Mouse (Mus musculus) retina, adult 2 months (tissue): Measurements from ENCODE around the gene Rps6ka5.

Source experiments
- DNase-seq: peaks from one replicate; pipeline ENCODE4 v3.0.0-alpha.2; 2012; ENCODE audit warnings: low read depth, low spot score

Rps6ka5 gene

GRCm38 (mm10) chr12:100531740-100532139, 195.0 kb downstream of the Rps6ka5 start:
- no peak for DNase-seq

GRCm38 (mm10) chr12:100530871-100531270, 195.9 kb downstream of the Rps6ka5 start:
- no peak for DNase-seq

GRCm38 (mm10) chr12:100529651-100530050, 197.1 kb downstream of the Rps6ka5 start:
- DNase-seq = no peak

- DNase-seq = no peak
Observed at GRCm38 (mm10) chr12:100529172-100529571, 197.6 kb downstream of the Rps6ka5 start.

GRCm38 (mm10) chr12:100528246-100528645, 198.5 kb downstream of the Rps6ka5 start:
- no peak for DNase-seq

- DNase-seq = peak; percentile 65
Observed at GRCm38 (mm10) chr12:100527753-100528152, 199.0 kb downstream of the Rps6ka5 start.

GRCm38 (mm10) chr12:100527241-100527640, 199.5 kb downstream of the Rps6ka5 start:
- no peak for DNase-seq

- DNase-seq = no peak
Observed at GRCm38 (mm10) chr12:100525939-100526338, 200.8 kb downstream of the Rps6ka5 start.

- peak; percentile 40 for DNase-seq
Observed at GRCm38 (mm10) chr12:100520794-100521186, 206.0 kb downstream of the Rps6ka5 start, which contains the start of gene Ttc7b. Gene Ttc7b (minus strand): TSS chr12:100520826.

GRCm38 (mm10) chr12:100520077-100520793, 206.5 kb downstream of the Rps6ka5 start:
- DNase-seq = no peak

- DNase-seq = no peak
Observed at GRCm38 (mm10) chr12:100519684-100520076, 207.1 kb downstream of the Rps6ka5 start.

- no peak for DNase-seq
Observed at GRCm38 (mm10) chr12:100517371-100517770, 209.4 kb downstream of the Rps6ka5 start.

- no peak for DNase-seq
Observed at GRCm38 (mm10) chr12:100516161-100516838, 210.5 kb downstream of the Rps6ka5 start.

GRCm38 (mm10) chr12:100515493-100515892, 211.3 kb downstream of the Rps6ka5 start:
- no peak for DNase-seq

GRCm38 (mm10) chr12:100514611-100515010, 212.2 kb downstream of the Rps6ka5 start:
- no peak for DNase-seq

GRCm38 (mm10) chr12:100513131-100513530, 213.7 kb downstream of the Rps6ka5 start:
- DNase-seq = no peak

- DNase-seq = no peak
Observed at GRCm38 (mm10) chr12:100512641-100513040, 214.1 kb downstream of the Rps6ka5 start.

GRCm38 (mm10) chr12:100509615-100510282, 217.0 kb downstream of the Rps6ka5 start:
- DNase-seq = no peak

- no peak for DNase-seq
Observed at GRCm38 (mm10) chr12:100508668-100509067, 218.1 kb downstream of the Rps6ka5 start.

GRCm38 (mm10) chr12:100505484-100505883, 221.3 kb downstream of the Rps6ka5 start:
- no peak for DNase-seq

- no peak for DNase-seq
Observed at GRCm38 (mm10) chr12:100504585-100504984, 222.2 kb downstream of the Rps6ka5 start.

GRCm38 (mm10) chr12:100503659-100504058, 223.1 kb downstream of the Rps6ka5 start:
- DNase-seq = no peak
